Mouse (Mus musculus) ovary, adult 18-20 months (tissue): ENCODE results near the gene Lrrtm3.

ENCODE experiments used
- DNase-seq: peaks from one replicate; pipeline ENCODE4 v3.0.0; 2022; ENCODE audit warnings: low spot score, mixed read lengths

The Lrrtm3 gene

DNA sequence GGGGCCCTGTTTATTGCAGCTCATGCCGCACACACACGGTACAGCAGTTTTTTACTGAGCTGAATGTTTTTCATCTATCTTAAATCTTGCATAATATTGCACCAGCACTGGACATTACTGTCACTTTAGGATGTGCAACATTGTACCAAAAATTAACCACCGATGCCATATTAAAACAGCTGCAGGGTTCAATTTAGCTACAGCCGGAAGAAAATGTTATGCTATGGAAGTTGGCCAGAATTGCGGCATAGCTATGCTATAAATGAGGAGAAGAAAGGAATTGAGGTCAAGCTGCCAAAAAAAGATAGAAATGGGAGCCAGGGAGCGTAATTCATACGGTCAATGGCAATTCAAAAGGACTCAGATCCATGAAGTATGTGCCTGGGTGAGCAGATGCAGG, 48.9 kb downstream of the Lrrtm3 start:
- no peak for DNase-seq

DNA sequence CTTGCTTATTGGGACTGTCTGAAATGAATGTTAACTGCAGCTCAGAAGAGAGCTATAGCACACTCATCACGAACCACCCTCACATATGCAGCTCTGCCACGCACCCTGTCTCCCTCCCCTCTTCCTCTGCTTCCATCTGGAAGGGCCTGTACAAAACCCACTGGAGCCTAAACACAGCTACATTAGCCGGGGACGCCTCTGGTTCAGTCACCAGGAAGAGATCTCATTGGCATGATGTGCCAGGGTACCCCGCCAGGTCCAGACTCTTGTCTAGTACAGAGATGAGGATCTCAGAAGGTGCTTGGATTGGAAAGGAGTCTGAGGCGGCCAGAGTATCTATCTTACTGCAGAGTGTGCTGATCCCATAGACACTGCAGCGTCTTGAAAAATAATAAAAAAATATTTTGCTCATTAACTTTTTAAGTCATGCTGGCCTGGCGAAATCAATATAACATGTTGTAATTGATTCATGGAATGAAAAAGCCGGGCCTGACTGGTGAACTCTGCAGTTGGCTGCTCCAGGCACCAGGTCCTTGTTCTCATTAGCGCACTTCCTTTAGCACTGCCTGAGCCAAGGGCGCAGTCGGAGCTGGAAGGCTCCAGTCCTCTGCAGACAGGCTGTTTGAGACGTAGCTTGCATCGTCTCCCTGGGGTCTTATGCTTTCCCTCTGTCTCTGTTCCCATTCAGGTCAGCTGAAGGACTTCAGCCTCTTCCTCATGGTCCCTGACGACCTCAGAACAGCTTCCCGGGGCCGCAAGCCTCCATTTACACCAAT, 50.1 kb downstream of the Lrrtm3 start:
- DNase-seq: no peak

DNA sequence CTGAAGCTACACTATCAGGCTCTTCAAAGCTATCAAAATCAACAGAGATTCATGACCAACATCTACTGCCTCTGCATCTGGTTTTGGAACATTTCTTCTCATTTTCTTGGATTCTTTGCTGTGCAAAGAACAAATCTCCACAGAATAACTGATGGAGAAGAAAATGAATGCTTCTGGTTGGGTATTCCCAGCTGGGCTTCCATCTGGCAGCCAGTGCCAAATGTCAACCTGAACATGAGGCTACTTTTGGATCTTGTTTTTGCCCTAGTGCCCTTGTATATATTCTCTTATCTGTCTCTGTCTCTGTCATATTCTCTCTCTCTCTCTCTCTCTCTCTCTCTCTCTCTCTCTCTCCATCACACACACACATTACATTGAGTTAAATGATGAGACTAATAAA, 59.2 kb downstream of the Lrrtm3 start:
- DNase-seq: no peak

DNA sequence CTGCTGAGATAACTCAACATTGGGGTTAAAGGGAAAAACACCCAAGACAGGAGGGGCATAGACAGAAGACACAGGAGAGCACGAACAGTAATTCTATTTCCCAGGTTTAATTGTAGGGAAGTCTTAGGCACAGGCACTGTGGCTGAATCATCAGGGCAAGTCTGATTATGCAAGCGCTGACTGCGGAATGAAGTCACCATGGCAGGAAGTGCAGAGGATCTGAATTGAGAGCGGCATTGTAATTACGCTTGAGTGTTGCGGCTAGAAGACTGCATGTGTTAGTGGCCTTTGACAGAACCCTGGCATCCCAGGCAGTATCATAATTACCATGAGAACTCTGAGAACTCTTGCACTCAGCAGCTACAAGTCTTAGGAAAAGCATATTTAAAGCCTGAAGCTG, 66.7 kb downstream of the Lrrtm3 start:
- DNase-seq: no peak

DNA sequence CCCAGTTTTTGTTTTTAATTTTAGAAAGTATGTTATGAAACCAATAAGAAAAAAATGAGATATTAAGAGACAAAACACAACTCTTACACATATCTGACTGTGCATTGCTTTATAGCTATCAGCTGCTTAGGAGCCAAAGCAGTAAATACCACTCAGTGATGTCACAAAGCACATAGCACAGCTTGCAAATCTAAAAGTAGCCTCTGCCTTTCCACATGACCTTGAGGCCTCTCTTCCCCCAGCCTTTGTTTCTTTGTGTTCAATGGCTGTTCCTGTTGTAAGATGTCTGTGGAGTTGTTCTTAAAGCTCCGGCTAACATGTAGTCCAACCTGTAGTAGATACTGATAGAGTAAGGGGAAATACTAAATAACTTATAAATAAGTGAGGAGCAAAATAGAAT, 69.7 kb downstream of the Lrrtm3 start:
- no peak for DNase-seq

DNA sequence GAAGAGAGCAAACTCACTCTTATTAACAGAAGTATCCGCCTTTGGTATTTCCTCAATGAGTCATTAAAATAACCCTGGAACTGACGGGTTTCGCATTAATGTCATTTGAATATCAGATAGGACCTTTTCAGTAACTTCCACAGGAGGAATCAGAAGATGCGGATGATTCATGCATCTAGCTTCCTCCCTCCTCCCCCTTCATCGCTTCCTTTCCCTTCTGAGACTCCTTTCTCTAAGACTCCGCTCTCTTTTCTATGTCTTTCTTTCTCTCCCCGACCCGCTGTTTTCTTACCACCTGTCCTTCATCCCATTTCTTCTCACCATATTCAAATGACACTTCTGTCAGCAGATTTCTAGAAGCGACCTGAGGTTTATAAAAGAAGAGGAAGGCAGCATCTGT, 88.1 kb downstream of the Lrrtm3 start:
- DNase-seq: no peak

DNA sequence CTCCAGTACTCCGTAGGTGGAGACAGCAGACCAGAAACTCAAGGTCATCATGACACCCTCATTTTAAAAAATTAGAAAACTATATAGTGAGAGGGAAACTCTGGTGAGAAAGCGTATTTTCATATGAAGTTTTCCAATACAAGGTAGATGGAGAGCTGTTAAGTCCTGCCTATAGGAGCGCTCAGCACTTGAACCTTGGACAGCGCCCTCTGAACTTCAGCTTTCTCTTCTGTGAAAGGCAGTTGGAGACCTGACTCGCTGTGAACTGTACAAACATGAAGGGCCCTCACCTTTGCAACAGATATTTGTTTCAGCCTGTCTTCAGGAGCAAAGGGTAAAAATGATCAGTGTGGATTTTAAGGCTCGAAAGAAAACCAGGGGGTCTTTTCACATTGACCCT, 88.5 kb downstream of the Lrrtm3 start:
- no peak for DNase-seq

DNA sequence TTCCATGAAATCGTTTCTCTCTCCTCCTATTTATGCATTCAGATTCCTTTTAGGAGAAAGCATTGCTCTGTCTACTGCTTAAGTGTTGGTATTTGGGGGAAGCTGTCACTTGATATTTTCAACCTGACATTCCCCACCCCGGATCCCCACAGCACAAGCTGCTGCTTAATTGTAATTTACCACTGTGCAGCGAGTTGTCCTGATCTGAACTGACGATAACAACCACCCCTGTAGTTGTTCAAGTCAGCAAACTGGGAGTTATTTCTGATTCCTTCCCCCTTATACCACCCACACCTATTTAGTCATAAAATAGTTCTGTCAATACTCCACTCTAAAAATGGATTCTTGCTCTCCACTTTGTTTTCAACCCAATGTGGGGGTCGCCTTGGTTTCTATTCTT, 95.8 kb downstream of the Lrrtm3 start:
- no peak for DNase-seq

DNA sequence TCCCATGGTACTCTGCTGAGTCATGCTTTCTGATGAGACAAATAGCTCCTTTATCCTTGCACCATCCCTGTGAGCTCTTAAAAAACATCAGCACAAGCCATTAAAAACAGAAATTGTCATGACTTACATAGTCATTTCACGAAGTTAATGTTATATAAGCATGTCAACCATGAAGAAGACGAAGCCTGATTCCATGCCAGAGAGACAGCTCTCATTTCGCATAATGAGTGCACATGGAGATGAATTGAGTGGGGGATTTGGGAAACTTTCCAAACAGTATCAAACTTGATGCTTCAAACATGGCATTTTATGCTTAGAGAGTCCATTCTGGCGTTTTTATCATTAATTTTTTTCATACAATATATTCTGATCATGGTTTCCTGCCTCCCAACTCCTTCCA, 104.5 kb downstream of the Lrrtm3 start:
- DNase-seq: no peak

DNA sequence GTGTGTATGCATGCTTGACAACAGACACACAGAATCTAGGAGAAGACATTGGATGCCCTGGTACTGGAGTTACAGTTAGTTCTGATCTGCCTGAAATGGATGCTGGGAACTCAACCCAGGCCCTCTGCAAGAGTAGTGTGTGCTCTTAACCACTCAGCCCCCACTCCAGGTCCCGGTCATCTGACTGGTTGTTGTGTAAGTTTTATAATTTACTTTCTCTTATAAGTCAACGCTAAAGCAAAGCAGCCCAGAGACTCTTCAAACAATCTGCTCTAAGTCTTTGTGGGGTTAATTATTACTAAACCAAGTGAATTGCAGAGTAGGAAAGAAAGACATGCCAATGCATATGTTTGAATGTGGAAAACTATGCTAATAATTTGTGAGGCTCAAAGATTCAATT, 110.7 kb downstream of the Lrrtm3 start:
- DNase-seq: no peak

DNA sequence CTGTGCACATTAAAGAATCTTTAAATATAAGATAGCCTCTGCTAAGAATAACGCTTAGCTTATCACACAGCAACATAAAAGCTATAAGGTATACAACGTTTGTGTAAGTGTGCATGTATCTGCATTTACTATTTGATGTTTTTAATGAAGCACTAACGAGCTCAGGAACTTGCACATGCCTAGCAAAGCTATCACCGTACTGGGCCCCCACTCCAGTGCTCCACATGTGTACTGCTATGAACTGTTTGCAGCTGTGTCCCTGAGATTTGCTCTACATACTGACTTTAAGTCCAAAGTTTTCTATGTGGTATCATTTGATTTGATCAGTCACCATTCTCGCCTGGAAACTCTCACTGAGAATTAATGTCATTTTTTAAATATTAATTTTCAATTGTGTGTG, 111.1 kb downstream of the Lrrtm3 start:
- no peak for DNase-seq

DNA sequence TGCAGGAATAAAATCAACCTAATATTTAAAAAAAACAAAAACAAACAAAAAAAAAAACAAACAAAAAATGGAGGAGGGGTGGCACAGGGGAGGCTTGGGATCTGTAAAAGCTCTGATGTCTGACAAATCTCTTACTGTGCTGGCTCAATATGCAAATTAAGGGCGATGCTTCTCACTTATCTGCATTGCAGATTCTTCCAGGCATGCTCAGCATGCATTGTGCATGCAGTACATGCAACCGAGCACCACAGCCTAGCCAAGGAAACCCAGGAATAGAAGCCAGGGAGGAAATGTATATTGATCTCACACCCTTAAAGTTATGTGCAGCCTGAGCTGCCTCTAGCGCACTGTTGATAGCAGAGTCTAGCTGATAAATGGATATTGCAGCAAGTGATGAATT, 111.5 kb downstream of the Lrrtm3 start:
- no peak for DNase-seq

DNA sequence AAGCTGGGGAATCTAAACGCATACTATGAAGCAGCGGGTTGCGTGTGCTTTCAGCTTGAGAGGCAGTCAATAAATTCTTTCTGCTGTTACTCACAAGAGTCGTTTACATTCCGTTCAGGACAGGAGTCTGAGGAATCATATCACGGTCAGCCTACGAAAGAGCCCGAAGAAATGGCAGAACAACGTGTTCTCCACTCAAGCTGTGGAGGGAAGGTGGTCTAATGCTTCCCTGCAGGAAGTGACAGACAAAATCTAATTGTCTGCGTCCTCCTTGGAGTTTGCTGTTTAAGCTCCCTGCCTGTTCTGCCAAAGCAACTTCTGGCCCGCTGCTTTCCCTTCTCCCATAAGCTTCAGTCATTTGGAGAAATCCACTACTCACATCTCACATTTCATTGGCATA, 112.0 kb downstream of the Lrrtm3 start:
- no peak for DNase-seq

DNA sequence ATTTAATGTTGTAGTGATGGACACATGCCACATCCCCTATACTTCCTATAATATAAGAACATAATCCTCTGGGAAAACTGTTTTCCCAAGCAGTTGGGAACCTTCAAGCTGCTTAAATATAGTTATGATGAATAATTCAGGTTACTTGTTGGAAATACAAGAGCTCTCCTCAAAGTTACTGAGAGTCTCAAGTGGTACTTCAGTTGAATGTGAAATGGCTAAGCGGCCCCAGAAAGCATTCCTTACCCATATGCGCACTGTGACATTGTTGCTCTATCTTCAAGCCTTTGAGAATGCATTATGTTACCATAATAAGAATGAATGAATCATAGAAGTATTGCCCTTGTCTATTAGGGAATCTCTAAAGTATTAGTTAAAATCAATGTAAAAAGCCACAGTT, 117.8 kb downstream of the Lrrtm3 start:
- DNase-seq: no peak

DNA sequence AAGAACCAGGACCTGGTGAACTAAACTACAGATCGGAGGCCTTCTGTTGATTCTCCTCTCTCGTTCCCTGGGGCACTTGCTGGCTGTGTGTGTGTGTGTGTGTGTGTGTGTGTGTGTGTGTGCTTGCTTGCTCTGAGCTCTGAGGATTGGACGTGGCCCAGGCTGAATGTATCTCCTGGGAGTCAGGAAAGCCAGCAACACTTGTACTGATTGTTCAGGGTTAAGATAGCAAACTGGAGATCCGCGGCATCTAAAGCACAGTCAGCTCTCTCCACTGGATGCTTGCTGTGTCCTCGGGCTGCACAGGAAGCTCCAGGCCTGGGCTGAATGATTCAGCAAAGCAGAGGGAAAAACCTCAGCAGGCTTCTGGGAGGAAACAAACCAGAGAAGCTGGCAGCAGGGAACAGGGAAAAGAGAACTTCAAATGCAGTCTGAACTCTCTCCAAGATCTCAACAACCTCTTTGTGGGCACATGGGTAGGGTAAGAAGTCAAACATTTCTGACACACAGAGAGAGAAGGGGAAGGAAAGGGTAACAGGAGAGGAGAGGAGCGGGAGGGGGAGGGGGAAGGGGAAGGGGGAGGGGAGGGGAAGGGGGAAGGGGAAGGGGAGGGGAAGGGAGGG, 135.7 kb downstream of the Lrrtm3 start:
- DNase-seq: no peak

DNA sequence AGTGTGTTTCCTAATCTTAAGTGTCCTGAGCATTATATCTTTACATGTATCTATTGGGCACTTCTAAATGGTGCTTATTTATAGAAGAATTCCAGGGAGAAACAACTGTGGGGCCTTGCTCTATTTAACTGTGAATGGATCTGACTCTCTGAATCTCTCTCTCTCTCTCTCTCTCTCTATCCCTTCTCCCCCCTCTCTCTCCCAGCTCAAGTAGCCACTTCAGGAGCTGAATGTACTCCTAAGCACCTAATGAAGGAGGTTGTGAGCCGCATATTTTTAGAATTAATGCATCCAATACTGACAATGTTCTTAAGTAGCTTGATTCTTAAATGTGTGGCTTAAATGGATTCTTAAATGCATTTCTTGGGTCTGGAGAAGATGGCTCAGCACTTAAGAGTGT, 138.6 kb downstream of the Lrrtm3 start:
- no peak for DNase-seq

DNA sequence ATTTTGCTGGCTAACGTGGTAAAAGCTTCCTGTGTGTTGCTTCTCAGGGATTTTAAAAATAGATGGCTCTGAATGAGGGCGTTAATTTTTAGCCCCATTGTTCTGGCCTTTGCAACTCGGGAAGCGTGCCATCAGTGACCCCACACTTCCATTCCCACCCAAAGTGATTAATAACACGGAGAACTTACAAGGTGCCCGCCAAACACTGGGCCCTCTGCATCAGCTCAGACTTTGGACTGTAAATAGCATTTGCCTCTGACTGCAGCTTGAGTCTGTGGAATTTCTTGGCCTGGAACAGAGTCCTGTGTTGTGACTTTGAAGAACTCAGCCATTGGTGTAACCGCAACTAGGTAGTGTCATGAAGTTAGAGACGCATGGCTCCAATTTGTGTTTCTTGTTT, 139.2 kb downstream of the Lrrtm3 start:
- no peak for DNase-seq

DNA sequence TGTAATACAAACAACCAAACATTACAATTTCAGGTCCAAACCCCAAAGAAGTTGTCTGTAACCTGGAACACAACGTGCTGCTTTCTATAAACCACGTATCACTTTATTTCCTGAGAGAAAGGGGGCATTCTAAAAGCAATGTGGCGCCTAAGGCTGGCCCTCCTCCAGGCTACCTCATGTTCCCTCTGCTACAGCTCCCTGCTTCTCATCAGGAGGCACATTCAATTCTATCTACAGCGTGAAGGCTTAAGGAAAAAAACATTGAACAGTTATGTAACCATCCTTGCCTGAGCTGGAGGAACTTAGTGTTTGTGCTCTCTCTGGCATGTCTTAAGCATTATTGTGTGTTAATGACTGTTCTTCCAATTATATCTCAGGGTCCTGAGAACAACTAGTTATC, 142.8 kb downstream of the Lrrtm3 start:
- no peak for DNase-seq

DNA sequence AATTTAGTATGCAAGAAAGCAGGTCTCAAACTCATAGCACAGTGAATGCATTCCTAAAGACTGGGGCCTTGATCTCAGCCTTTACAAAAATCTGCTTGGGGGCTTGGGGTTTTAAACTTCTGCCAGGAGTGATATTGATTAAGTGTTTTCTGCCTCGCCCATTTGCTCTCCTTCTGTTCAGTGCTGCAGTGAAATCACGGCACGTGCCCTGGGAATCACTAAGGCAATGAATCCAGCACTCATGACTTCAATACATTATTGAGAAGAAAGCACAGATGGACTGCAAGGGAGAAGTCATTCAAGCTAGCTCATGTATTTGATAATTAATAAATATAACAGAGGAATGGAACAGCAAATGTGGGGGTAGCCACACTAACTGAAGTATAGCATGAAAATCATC, 144.5 kb downstream of the Lrrtm3 start:
- no peak for DNase-seq

DNA sequence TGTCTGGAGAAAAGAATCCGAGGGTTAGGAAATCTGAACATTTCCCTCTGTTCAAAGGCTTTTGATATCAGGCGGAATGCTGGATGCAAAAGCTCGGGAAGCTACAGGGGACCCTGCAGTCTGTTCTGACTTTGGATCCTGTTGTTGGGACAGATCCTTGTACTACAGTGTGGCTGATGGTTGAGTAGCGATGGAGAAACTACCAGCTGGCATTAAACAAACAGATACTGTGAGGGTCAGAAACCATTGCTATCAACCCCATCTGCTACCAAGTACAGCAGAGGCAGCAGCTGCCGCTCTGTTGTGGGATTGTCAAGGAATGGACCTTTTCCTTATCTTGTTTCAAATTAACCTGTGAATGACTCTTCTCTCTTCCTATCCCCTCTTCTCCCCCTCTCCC, 156.1 kb downstream of the Lrrtm3 start:
- no peak for DNase-seq

DNA sequence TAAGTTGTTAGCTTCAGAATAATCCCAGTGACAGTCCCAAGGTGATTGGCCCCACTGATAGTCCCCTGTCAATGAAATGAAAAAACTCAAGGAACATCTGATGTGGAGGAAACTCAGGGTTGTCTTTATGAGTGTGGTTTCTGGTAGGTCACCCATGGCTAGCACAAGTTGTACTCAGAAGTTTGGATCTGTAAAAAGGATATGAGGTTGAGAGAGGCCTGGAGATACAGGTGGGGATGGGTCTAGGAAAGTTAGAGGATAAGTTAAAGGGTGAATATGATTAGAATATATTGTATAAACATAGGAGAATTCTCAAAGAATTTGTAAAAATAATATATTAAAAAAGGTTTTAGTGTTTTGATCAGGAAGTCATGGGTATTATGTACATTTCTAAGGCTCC, 162.7 kb downstream of the Lrrtm3 start, which contains the start of gene Gm10118:
TSS of gene Gm10118 (minus strand) at position 101 of the 400 bp plus-strand sequence.
- no peak for DNase-seq

DNA sequence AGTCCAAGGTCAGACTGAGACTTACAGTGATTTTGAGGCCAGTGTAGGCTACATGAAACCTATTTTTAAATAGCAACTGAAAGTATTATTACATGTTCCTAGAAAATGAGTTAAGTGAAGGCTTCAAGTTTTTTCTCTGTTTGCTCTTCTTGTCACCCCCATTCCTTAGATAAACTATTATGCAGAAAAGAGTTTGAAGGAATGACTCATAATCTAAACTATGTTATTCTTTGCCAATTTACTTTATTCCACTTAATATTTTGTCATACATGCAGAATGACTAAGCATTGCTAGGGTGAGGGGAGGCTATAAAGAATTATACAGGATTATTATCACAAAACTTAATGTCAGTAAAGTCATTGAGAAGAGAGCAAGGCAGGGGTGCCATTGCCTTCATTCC, 181.2 kb downstream of the Lrrtm3 start:
- DNase-seq: no peak

DNA sequence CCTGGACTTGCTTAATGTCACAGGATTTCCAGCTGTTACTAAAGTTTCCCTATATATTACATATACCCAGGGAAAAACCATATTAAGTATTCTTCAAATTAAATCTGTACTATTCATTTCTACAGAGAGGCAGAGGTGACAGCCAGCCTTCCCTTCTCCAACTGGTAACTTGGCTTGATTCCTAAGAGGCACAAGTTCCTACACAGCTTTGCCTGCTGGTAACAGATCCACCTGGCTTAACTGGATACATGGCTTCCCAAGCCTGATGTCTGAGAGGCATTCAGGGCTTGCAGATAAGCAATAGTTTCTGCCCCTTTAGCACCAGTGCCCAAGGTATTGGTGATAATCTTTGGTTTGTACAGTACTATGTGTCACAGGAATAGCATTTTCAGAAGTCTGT, 190.2 kb downstream of the Lrrtm3 start:
- DNase-seq: no peak

DNA sequence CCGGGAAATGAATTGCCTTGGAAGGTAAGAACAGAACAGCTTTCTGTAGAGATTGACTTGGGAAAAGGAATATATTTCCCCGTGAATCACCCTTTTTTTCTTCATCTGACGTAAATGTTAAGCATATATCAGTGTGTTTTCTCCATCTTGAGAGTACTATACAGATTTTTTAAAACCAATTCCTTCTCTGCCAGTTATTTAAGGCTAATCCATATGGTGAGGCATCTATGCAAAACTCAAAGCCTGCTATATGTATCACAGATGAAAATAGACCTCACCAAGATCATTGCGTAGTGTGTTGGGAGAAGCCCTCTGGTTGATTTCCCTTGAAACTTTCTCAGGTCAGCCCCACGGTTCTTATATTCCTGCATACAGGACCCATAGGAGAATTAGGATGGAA, 195.5 kb downstream of the Lrrtm3 start:
- DNase-seq: no peak
